Mouse (Mus musculus): Measurements from ENCODE around the gene Whamm.

DNA sequence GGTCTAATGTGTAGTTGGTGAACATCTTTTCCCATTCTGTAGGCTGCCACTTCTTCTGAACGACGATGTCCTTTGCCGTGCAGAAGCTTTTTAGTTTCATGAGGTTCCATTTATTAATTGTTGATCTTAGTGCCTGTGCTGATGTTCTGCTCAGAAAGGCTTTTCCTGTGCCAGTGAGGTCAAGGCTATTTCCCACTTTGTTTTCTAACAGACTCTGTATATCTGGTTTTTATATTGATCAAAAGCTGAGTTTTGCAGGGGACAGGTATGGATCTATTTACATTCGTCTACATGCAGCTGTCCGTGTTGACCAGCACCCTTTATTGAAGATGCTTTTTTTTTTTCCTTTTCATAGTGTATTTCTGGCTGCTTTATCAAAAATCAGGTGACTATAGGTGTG lies 8.2 kb downstream of the Whamm start:
- TF ChIP-seq CTCF (IDR thresholded peaks at IDR 0.05; ENCODE audit: control insufficient read depth, insufficient read depth, low read length) (no peak), POLR2A (IDR thresholded peaks at IDR 0.05; ENCODE audit: borderline replicate concordance, control insufficient read depth, low read depth, low read length) (no peak)
